Mouse (Mus musculus) induced T-regulatory cell, adult 2 months (primary cell): ENCODE results near the gene Pygb.

Source experiments
- DNase-seq: peaks from one replicate; pipeline ENCODE4 v3.0.0-alpha.2; 2012; ENCODE audit warnings: low read depth

Gene Pygb

GRCm38 (mm10) chr2:150841109-150841508, 54.6 kb downstream of the Pygb start:
- no peak for DNase-seq

DNA sequence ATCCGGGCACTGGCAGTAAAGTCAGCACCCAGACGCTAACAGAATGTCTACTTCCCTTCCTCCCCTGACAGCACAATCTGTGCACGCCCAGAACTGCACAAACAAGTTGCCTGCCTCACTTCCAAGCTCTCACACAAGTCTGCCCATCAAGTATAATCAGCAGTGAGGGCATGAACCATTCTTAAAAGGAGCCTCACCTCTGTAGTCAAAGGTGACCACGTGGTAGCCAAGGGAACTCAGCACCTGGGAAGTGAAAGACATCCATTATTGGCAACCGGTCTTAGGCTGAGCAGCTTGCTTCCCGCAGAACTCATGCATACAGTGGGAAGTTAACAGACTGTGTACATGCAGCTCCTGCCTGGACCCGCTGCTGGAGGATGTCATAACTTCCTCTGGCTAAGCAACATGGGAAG, 55.5 kb downstream of the Pygb start:
- DNase-seq: no peak

GRCm38 (mm10) chr2:150844798-150845197, 58.3 kb downstream of the Pygb start:
- DNase-seq: no peak

- DNase-seq: no peak
Measured at GRCm38 (mm10) chr2:150847436-150847995, 61.0 kb downstream of the Pygb start.

GRCm38 (mm10) chr2:150851251-150851650, 64.7 kb downstream of the Pygb start:
- DNase-seq: no peak

GRCm38 (mm10) chr2:150855186-150855585, 68.7 kb downstream of the Pygb start:
- DNase-seq: no peak

GRCm38 (mm10) chr2:150858724-150859487, 72.4 kb downstream of the Pygb start:
- DNase-seq: no peak

DNA sequence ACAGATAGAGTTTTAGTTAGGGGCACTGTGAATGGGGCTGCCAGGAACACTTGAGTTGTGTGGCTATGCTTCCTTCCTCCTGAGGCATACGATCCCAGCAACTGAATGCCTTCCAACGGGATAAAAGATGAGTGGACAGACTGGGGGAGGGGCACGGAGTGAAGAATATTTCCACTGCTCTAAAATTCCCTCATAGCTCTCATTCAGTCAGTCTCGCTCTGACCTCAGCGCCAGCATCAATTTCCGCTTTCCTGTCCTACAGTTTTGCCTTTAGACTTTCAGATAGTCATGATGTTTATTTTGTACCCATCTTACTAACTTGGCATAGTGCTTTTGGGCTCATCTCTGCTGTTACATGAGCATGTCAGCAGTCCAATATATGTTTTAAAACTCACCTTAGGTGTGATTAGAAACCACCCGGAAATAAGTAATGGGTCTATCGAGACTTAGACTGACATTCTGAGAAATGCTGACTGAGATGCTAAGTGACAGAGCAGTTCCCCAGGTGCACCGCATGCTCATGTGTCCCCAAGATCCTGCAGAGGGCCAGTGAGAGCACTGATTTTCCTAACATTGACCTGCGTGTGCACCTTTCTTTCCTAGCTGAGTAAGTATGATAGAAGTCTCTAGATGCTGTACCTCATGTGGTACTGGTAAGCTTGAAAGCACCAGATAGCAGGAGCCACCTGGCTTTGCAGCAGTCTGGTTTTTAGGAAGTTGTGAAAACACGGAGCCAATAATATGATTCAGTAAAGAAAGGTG, 73.4 kb downstream of the Pygb start:
- DNase-seq: no peak

- no peak for DNase-seq
Measured at GRCm38 (mm10) chr2:150861128-150861527, 74.6 kb downstream of the Pygb start.

DNA sequence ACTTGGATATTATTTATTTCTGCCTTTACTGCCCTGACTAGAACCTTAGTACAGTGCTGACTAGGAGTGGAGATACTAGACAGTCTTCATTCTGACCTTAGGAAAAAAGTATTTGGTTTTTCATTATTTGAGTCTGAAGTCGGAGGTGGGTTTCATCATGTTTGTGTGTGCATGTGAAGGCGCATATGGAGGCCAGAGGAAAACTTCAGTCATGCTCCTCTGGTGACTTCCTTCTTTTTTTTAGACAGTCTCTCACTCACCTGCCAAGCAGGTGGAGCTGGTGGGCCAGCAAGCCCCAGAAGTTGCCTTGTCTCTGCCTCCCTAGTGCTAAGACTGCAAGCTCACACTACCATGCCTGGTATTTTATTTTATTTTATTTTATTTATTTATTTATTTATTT, 80.5 kb downstream of the Pygb start:
- no peak for DNase-seq

DNA sequence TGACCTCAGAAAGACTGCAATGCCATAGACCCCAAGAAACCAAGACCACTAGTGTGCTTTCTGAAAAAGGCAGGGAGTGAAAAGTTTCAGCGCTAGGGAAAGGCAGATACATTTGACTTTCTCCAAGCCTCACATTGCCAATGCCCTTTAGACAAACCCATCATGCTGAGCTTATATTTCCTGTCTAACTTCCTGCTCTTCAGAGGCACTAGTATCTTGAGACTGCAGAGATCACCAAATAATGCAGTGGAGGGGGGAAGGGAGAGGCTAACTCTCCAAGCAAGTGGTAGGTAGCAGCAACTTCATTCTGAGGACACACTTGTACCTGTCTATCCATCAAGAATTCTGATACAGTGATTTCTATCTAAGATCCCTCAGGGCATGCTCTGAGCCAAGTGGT, 82.9 kb downstream of the Pygb start:
- peak; percentile 53 for DNase-seq

DNA sequence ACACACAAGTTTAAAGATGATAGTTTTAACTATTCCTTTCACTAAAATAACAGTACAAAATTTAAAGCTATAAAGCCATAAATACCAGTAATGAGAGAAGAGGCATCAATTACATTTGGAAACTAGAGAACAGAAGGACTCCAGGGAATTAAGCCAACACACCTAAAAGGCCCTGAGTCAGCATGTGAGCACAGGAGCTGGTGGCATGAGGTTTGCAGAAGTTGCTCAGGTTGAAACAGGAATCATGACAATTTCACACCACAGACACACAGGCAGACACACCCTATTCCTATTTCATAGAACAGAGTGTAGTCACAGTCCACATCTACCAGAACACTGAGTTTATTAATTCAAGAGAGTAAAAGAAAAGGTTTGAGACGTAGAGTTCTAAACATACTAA, 88.0 kb downstream of the Pygb start:
- no peak for DNase-seq

GRCm38 (mm10) chr2:150875226-150875625, 88.7 kb downstream of the Pygb start:
- DNase-seq: no peak

GRCm38 (mm10) chr2:150877561-150877960, 91.0 kb downstream of the Pygb start:
- DNase-seq: no peak
